Mouse (Mus musculus) myocyte (in vitro differentiated cells): ENCODE measurements around the gene Fbxo42.

ENCODE experiments used
- CEBPB ChIP-seq: IDR thresholded peaks from 2 replicates; pipeline ENCODE4 v1.6.1; 2011; ENCODE audit warnings: mild to moderate bottlenecking, moderate library complexity; ENCODE audit not compliant: poor library complexity, insufficient read depth, severe bottlenecking
- MAX ChIP-seq: IDR thresholded peaks from one replicate; pipeline ENCODE4 v1.6.1; 2011; ENCODE audit warnings: low read depth, mild to moderate bottlenecking, control low read depth
- MYOD1 ChIP-seq, 3 experiments: IDR thresholded peaks; one replicate each; pipeline ENCODE4 v1.6.1; 2011; ENCODE audit warnings: control low read depth in 2 of 3, low read depth in 2 of 3, mild to moderate bottlenecking in 2 of 3, moderate library complexity in 1 of 3; ENCODE audit not compliant: insufficient read length in 2 of 3, control insufficient read depth in 1 of 3
- MYOG ChIP-seq, 3 experiments: IDR thresholded peaks; one replicate each; pipeline ENCODE4 v1.6.1; 2011; ENCODE audit warnings: control low read depth in 2 of 3, low read depth in 2 of 3, mild to moderate bottlenecking in 2 of 3; ENCODE audit not compliant: insufficient read length in 2 of 3, control insufficient read depth in 1 of 3, insufficient read depth in 1 of 3
- POLR2A ChIP-seq: IDR thresholded peaks from one replicate; pipeline ENCODE4 v1.6.1; 2011; ENCODE audit warnings: low read depth, mild to moderate bottlenecking, control low read depth, moderate library complexity; ENCODE audit not compliant: insufficient read length
- SRF ChIP-seq: IDR thresholded peaks from one replicate; pipeline ENCODE4 v1.6.1; 2011; ENCODE audit warnings: low read depth; ENCODE audit not compliant: control insufficient read depth, insufficient read length
- TCF12 ChIP-seq: IDR thresholded peaks from one replicate; pipeline ENCODE4 v1.6.1; 2011; ENCODE audit warnings: mild to moderate bottlenecking, control low read depth; ENCODE audit not compliant: poor library complexity, insufficient read depth, severe bottlenecking

GRCm38 (mm10) chr4:141222752-141223151 is 75.0 kb downstream of the Fbxo42 start:
- TF ChIP-seq CEBPB (no peak), POLR2A (no peak), TCF12 (no peak), MYOD1 (IDR thresholded peaks at IDR 0.05; ENCODE audit: control insufficient read depth in 1 of 3, insufficient read length in 2 of 3, low read depth in 2 of 3) (no peak), SRF (no peak), MYOG (IDR thresholded peaks at IDR 0.05; ENCODE audit: control insufficient read depth in 1 of 3, insufficient read depth in 1 of 3, insufficient read length in 2 of 3, low read depth in 2 of 3) (no peak), MAX (no peak)
